Mouse (Mus musculus) forebrain, embryonic 13.5 days (tissue): ENCODE measurements around the gene P3h2. TPM values are rescaled to one million over a fixed set of nuclear protein-coding genes. Genes with fewer than 3 reads are reported as not detected.

Experiments used
- ATAC-seq: fragments of 200-750 bp; cut with Nextera tagmentation; 2 replicates; pipeline ENCODE4 v1.8.0; 2017
- H3K27ac ChIP-seq: fragments of 300-500 bp; sonication (generic); 2 replicates; pipeline ENCODE4 v1.5.1; 2015; ENCODE audit warnings: inconsistent platforms, mild to moderate bottlenecking, moderate library complexity
- H3K27me3 ChIP-seq: fragments of 300-500 bp; sonication (generic); 2 replicates; pipeline ENCODE4 v1.6.1; 2015; ENCODE audit warnings: mild to moderate bottlenecking, inconsistent platforms
- H3K36me3 ChIP-seq: fragments of 300-500 bp; sonication (generic); 2 replicates; pipeline ENCODE4 v1.6.1; 2015; ENCODE audit warnings: mild to moderate bottlenecking, inconsistent platforms; ENCODE audit not compliant: poor library complexity, severe bottlenecking
- H3K4me1 ChIP-seq: fragments of 300-500 bp; sonication (generic); 2 replicates; pipeline ENCODE4 v1.6.1; 2015; ENCODE audit warnings: inconsistent platforms
- H3K4me2 ChIP-seq: fragments of 300-500 bp; sonication (generic); 2 replicates; pipeline ENCODE4 v1.6.1; 2015; ENCODE audit warnings: inconsistent platforms, mild to moderate bottlenecking, moderate library complexity
- H3K4me3 ChIP-seq: fragments of 300-500 bp; sonication (generic); 2 replicates; pipeline ENCODE4 v1.5.1; 2015; ENCODE audit warnings: mild to moderate bottlenecking, inconsistent platforms
- H3K9ac ChIP-seq: fragments of 300-500 bp; sonication (generic); 2 replicates; pipeline ENCODE4 v1.6.1; 2015; ENCODE audit warnings: mild to moderate bottlenecking, inconsistent platforms
- H3K9me3 ChIP-seq: fragments of 300-500 bp; sonication (generic); replicated peaks from 2 replicates; pipeline ENCODE4 v1.6.1; 2016; ENCODE audit warnings: inconsistent platforms
- WGBS: fragments of 180-500 bp; shearing (Covaris S2); methylation state at CpG from one replicate; pipeline ENCODE4 v1.1.7; 2015; 5-methylcytosine and 5-hydroxymethylcytosine counted together
- polyA plus RNA-seq: library from polyadenylated mRNA; unstranded; fragments of >200 nt; fragmentation: Nextera tagmentation; extraction: Ambion mirVana; gene quantifications from 2 replicates; pipeline ENCODE4 v1.2.1, GENCODE M21; 2015

Gene P3h2
- polyA plus RNA-seq: 0.32 and 0.78 TPM in 2 replicates

- peaks cover 7% of the 10 kb centered on the region; the same call in 1 of the 2 replicates for H3K27me3 ChIP-seq
- under 1% methylated on average over 85 of the region's 101 CpGs for WGBS
- H3K4me2 ChIP-seq: peak within 1 kb of the TSS; percentile 91
- H3K36me3 ChIP-seq: no peaks in the 10 kb centered on the region
- no peaks in the 10 kb centered on the region for H3K9me3 ChIP-seq
- peak; percentile 95 for ATAC-seq
- peak within 1 kb of the TSS; percentile 70 for H3K9ac ChIP-seq
- peak within 1 kb of the TSS; percentile 54 for H3K27ac ChIP-seq
- H3K4me1 ChIP-seq: peaks cover 8% of the 10 kb centered on the region
- H3K4me3 ChIP-seq: peak within 1 kb of the TSS; percentile 72
Observed at GRCm38 (mm10) chr16:26105115-26105974, at the start of gene P3h2. Gene P3h2, minus strand, starts transcription at chr16:26105784.

DNA sequence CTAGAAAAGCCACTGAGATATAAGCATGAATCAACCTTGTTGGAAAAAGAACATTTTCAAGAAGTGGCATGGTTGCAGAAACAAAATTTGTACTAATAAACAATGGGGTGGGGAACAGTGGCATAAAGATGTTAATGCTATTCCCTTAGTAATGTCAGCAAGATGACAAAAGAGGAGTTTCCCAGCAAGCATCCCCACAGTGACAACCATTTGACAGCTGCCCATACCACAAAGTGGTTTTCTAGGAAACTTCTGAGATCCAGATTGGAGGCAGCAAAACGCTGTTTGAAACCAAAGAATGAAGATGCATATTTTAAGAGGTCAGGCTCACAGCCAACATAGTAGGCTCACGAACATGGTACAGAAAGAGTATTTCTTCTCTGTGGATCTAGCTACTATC lies 46.7 kb upstream of the P3h2 start:
- Histone ChIP-seq H3K9me3 (no peaks in the 10 kb centered on the region), H3K4me1 (no peaks in the 10 kb centered on the region), H3K4me2 (no peak overlapping the region), H3K36me3 (no peaks in the 10 kb centered on the region), H3K4me3 (no peak overlapping the region), H3K27me3 (no peaks in the 10 kb centered on the region), H3K9ac (no peak overlapping the region), H3K27ac (no peak overlapping the region)
- no peak for ATAC-seq
- 93% methylated on average over 2 of the region's 2 CpGs for WGBS

DNA sequence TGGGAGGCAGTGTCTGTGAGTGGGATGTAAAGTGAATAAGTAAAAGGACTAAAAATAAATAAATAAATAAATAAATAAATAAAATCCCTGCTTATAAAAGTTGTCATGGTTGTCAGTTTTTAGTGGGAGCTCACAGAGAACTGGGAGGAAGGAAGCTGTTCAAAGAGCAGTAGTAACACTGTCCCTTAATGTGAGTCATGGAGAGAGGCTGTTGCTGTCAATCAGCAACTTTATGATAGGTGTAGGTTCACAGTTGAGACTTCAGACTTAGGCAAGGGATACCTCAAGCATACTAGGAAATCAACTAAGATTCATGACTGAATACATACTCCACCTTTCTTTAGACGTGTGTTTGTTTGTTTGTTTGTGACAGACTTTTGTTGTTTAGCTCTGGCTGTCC lies 45.4 kb upstream of the P3h2 start:
- Histone ChIP-seq H3K9me3 (no peaks in the 10 kb centered on the region), H3K27ac (no peak overlapping the region), H3K36me3 (no peaks in the 10 kb centered on the region), H3K9ac (no peak overlapping the region), H3K4me1 (no peaks in the 10 kb centered on the region), H3K4me3 (no peak overlapping the region), H3K4me2 (no peak overlapping the region), H3K27me3 (no peaks in the 10 kb centered on the region)
- ATAC-seq: no peak
- WGBS: 68% methylated on average over 1 of the region's 1 CpGs

DNA sequence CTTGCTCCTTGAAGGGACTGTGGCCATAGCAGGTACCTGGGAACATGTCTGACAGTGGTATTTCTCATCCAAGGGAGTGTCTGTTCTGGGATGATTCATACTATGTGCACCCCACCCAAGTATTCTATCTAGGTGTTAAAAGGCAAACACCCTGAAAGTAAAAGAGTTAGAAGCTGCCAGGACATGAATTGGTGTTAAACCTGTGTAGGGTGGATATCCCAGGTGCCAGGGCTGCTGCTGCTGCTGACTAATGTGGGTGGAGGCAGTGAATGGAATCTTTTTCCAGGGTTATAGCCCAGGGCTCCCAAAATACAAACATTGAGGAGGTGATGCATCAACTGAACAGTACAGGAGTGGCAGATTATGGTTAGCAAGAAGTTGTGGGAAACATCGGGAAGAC lies 41.3 kb upstream of the P3h2 start:
- Histone ChIP-seq H3K36me3 (no peaks in the 10 kb centered on the region), H3K4me2 (no peak overlapping the region), H3K4me3 (no peak overlapping the region), H3K9me3 (no peaks in the 10 kb centered on the region), H3K27me3 (no peaks in the 10 kb centered on the region), H3K9ac (no peak overlapping the region), H3K27ac (no peak overlapping the region), H3K4me1 (no peaks in the 10 kb centered on the region)
- ATAC-seq: no peak
- 93% methylated on average over 1 of the region's 1 CpGs for WGBS

DNA sequence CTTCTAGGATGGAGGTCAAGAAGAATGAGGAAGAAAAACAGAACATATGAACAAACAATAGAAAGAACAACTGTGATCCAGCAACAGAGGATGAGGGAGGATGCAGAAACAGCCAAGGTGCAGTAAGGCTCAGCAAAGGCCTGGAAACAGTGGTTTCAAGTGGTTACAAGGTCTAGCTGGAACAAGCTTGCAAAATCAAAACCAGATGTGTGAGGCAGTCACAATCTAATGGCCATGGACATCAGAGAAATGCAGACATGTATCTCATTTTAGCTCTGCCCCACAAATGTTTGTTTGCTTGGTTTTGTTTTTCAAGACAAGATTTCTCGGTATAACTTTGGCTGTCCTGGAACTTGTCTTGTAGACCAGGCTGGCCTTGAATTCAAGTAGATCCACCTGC lies 25.5 kb upstream of the P3h2 start:
- no peaks in the 10 kb centered on the region for H3K9me3 ChIP-seq
- H3K9ac ChIP-seq: no peak overlapping the region
- H3K36me3 ChIP-seq: no peaks in the 10 kb centered on the region
- no peak overlapping the region for H3K27ac ChIP-seq
- H3K4me2 ChIP-seq: no peak overlapping the region
- no peaks in the 10 kb centered on the region for H3K27me3 ChIP-seq
- H3K4me1 ChIP-seq: no peaks in the 10 kb centered on the region
- H3K4me3 ChIP-seq: no peak overlapping the region
- ATAC-seq: no peak
- 95% methylated on average over 1 of the region's 1 CpGs for WGBS

- Histone ChIP-seq H3K4me2 (no peak overlapping the region), H3K36me3 (no peaks in the 10 kb centered on the region), H3K27ac (no peak overlapping the region), H3K4me1 (peaks cover 8% of the 10 kb centered on the region), H3K27me3 (peaks cover 7% of the 10 kb centered on the region; the same call in 1 of the 2 replicates), H3K4me3 (no peak overlapping the region), H3K9me3 (no peaks in the 10 kb centered on the region), H3K9ac (no peak overlapping the region)
- no peak for ATAC-seq
- WGBS: 73% methylated on average over 5 of the region's 5 CpGs
Observed at GRCm38 (mm10) chr16:26106618-26107017, 1.0 kb upstream of the P3h2 start.

GRCm38 (mm10) chr16:26106041-26106617 lies 545 bp upstream of the P3h2 start:
- peak overlapping the region; percentile 72 for H3K4me3 ChIP-seq
- H3K27ac ChIP-seq: peak overlapping the region; percentile 54; the same call in 1 of the 2 replicates
- H3K27me3 ChIP-seq: peaks cover 7% of the 10 kb centered on the region; the same call in 1 of the 2 replicates
- H3K36me3 ChIP-seq: no peaks in the 10 kb centered on the region
- H3K9me3 ChIP-seq: no peaks in the 10 kb centered on the region
- H3K4me2 ChIP-seq: peak overlapping the region; percentile 91
- peak overlapping the region; percentile 70 for H3K9ac ChIP-seq
- WGBS: 11% methylated on average over 5 of the region's 5 CpGs
- ATAC-seq: peak; percentile 26; the same call in 1 of the 2 replicates
- peaks cover 8% of the 10 kb centered on the region for H3K4me1 ChIP-seq

GRCm38 (mm10) chr16:26104274-26104673 lies 1.3 kb downstream of the P3h2 start:
- no peak overlapping the region for H3K27ac ChIP-seq
- H3K27me3 ChIP-seq: peaks cover 7% of the 10 kb centered on the region; the same call in 1 of the 2 replicates
- ATAC-seq: no peak
- no peak overlapping the region for H3K9ac ChIP-seq
- no peaks in the 10 kb centered on the region for H3K9me3 ChIP-seq
- no peaks in the 10 kb centered on the region for H3K36me3 ChIP-seq
- WGBS: 40% methylated on average over 4 of the region's 4 CpGs
- H3K4me3 ChIP-seq: peak overlapping the region; percentile 72; the same call in 1 of the 2 replicates
- peaks cover 8% of the 10 kb centered on the region for H3K4me1 ChIP-seq
- peak overlapping the region; percentile 91 for H3K4me2 ChIP-seq

DNA sequence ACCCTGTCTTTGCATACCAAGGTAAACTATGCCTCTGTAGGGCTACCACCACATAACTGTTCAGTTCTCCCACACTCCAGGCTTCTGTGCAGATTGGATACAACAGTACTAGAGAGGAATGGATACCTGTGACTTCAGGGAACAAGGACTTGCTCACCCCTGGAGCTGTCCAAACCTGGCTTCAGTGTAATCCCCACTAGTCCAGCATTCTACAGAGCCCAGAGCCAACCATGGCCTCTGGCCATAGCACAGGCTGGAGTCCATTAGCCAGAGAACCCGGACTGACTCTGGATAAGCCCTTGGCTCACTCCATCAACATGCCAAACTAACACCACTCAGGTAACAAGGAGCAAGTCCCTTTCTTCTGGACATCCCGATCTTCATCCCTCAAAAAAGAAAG lies 2.7 kb downstream of the P3h2 start:
- no peak for ATAC-seq
- Histone ChIP-seq H3K4me3 (no peak overlapping the region), H3K4me1 (peaks cover 8% of the 10 kb centered on the region), H3K9ac (no peak overlapping the region), H3K9me3 (no peaks in the 10 kb centered on the region), H3K4me2 (no peak overlapping the region), H3K27me3 (peaks cover 7% of the 10 kb centered on the region; the same call in 1 of the 2 replicates), H3K27ac (no peak overlapping the region), H3K36me3 (no peaks in the 10 kb centered on the region)
- 88% methylated on average over 2 of the region's 2 CpGs for WGBS

- no peak overlapping the region for H3K4me3 ChIP-seq
- ATAC-seq: no peak
- 26% methylated on average over 4 of the region's 4 CpGs for WGBS
- H3K9ac ChIP-seq: no peak overlapping the region
- H3K4me2 ChIP-seq: no peak overlapping the region
- no peaks in the 10 kb centered on the region for H3K36me3 ChIP-seq
- no peaks in the 10 kb centered on the region; the same call in 1 of the 2 replicates for H3K4me1 ChIP-seq
- no peaks in the 10 kb centered on the region for H3K9me3 ChIP-seq
- no peak overlapping the region for H3K27ac ChIP-seq
- peaks cover 7% of the 10 kb centered on the region; the same call in 1 of the 2 replicates for H3K27me3 ChIP-seq
Observed at GRCm38 (mm10) chr16:26100167-26100566, 5.4 kb downstream of the P3h2 start.

DNA sequence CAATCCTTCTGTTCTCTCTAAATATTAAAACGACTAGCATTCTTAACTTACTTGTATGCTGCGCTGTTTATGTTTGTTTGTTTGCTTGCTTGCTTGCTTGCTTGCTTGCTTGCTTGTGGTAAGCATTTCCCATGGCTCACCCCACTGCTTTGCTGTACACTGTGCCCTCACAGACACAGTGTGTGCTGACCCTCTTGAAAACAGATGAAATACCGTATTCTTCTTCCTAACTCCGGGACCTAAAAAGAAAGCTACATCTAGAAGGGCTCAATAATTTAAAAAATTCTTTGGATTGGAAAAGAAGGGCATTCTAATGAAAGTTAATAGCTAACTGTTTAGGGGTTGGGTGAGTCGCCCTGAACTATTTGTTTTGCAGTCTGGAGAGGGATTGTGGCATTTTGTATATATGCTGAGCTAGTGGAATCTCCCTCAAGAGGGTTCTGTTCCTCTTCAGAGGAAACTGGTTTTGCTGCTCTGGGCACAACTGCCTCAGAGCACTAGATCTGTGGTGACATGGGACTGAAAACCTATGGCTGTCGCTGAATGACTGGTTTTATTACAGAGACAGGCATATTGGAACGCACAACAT lies 9.8 kb downstream of the P3h2 start:
- 78% methylated on average over 7 of the region's 7 CpGs for WGBS
- H3K36me3 ChIP-seq: no peaks in the 10 kb centered on the region
- no peaks in the 10 kb centered on the region for H3K27me3 ChIP-seq
- H3K4me2 ChIP-seq: no peak overlapping the region
- no peak for ATAC-seq
- peaks cover under 1% of the 10 kb centered on the region; the same call in 1 of the 2 replicates for H3K9me3 ChIP-seq
- H3K9ac ChIP-seq: no peak overlapping the region
- H3K27ac ChIP-seq: no peak overlapping the region
- no peak overlapping the region for H3K4me3 ChIP-seq
- H3K4me1 ChIP-seq: no peaks in the 10 kb centered on the region

DNA sequence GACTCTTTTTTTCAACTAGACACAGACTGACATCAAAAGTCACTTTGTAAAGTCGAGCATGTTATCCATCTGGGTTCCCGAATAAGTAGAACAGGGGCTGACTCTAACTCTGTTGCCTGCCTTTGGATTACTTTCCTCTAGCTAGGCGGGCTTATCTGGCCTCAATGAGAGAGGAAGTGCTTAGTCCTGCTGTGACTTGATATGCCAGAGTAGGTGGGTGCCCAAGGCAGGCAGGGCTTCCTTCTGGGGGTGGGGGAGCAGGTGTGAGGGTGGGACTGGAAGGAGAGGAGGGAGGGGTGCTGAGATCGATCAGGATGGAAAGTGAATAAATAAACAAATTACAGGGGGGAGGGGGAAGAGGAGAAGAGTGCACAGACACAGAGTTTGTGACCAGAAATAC lies 11.7 kb downstream of the P3h2 start:
- Histone ChIP-seq H3K4me2 (no peak overlapping the region), H3K9me3 (peaks cover 3% of the 10 kb centered on the region; the same call in 1 of the 2 replicates), H3K4me3 (no peak overlapping the region), H3K36me3 (no peaks in the 10 kb centered on the region), H3K9ac (no peak overlapping the region), H3K27ac (no peak overlapping the region), H3K4me1 (no peaks in the 10 kb centered on the region), H3K27me3 (no peaks in the 10 kb centered on the region)
- no peak for ATAC-seq
- 74% methylated on average over 4 of the region's 4 CpGs for WGBS
